ENCODE assay signal across 14 mouse cellular contexts in the genomic region with DNA sequence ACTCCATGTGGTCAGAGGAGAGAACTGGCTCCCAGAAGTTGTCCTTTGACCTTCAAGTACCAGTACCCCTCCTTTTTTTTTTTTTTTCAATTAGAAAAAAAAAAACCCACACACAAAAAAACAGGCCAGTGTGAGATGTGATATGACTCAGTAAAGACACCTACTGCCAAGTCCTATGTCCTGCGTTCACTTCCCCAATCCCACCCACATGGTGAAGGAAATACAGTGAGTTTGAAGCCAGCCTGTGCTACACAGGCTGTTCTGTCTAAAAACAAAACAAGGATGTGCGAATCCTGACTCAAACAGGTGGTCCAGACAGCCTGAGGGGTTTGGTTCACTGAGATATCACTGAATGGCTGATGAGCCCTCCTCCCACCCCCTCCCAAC.
"Had no signal": no experiment of that assay in that cellular context is flagged by ENCODE, and none has a peak within 500 bp of the region (broad histone marks: within the 10 kb centered on the region; RNA-seq: fewer than 3 reads in every experiment).

No protein-coding gene starts in this region.

- DNase-seq: layer of hippocampus, adult 9-11 months; layer of hippocampus, postnatal 36 days; lung, embryonic 14.5 days; lung, postnatal 10 days; lung, postnatal 4 days; midbrain, embryonic 14.5 days; right cerebral cortex, adult 18-20 months; thymus, postnatal 36 days had no signal

- H3K27ac ChIP-seq: limb, embryonic 15.5 days; liver, embryonic 12.5 days; midbrain, embryonic 10.5 days; neural tube, embryonic 15.5 days; stomach, postnatal 0 days had no signal

- H3K36me3 ChIP-seq: limb, embryonic 15.5 days; liver, embryonic 12.5 days; midbrain, embryonic 10.5 days; neural tube, embryonic 15.5 days had no signal

- H3K4me3 ChIP-seq: limb, embryonic 15.5 days; liver, embryonic 12.5 days; midbrain, embryonic 10.5 days; myocyte; neural tube, embryonic 15.5 days had no signal

- H3K9ac ChIP-seq: limb, embryonic 15.5 days; liver, embryonic 12.5 days; lung, embryonic 14.5 days; neural tube, embryonic 15.5 days had no signal

- H3K9me3 ChIP-seq: limb, embryonic 15.5 days; liver, embryonic 12.5 days; midbrain, embryonic 10.5 days; neural tube, embryonic 15.5 days had no signal

- H3K4me1 ChIP-seq: limb, embryonic 15.5 days; liver, embryonic 12.5 days; midbrain, embryonic 10.5 days; neural tube, embryonic 15.5 days had no signal

- ATAC-seq: liver, embryonic 12.5 days had no signal

- H3K27me3 ChIP-seq: limb, embryonic 15.5 days; liver, embryonic 12.5 days; neural tube, embryonic 15.5 days had no signal

- H3K4me2 ChIP-seq: limb, embryonic 15.5 days; liver, embryonic 12.5 days; lung, embryonic 14.5 days; neural tube, embryonic 15.5 days had no signal
